Mouse (Mus musculus): ENCODE data around the gene Nol3. TPM values are rescaled to one million over a fixed set of nuclear protein-coding genes. Genes with fewer than 3 reads are reported as not detected.

Nol3 gene
- polyA plus RNA-seq, 1 experiment from 2014 or later = 2.7 TPM

DNA sequence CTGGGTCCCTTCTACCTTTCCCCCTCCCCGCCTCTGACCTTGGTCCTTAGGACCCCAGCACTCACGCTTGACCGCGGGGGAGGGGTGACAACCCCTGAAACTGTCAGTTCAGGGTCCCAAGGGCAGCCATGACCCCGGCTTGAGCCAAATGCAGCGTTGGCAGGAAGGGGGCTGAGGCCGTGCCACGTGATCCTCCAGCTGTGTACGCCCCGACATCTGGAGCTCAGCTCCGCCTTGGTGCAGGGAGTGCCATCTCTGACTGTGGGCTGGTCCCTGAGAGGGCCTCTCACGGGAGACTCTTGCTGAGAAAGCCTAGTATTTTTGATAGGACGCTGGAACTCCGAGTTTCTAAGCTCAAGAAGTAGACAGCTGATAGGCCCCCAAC, 21.0 kb upstream of the Nol3 start, which contains the start of gene B3gnt9:
B3gnt9 (minus strand) TSS at position 188 of the 385 bp plus-strand sequence.
- peak; percentile 16; the same call in 1 of the 2 replicates for ATAC-seq (ENCODE audit: low FRiP score)
- no peak within 1 kb of the TSS for H3K27ac ChIP-seq
- peaks cover 51% of the 10 kb centered on the region for H3K27me3 ChIP-seq
- peaks cover 25% of the 10 kb centered on the region for H3K4me1 ChIP-seq
- under 1% methylated on average over 14 of the region's 14 CpGs for WGBS
- peak within 1 kb of the TSS; percentile 55 for H3K4me3 ChIP-seq
- H3K9ac ChIP-seq = peak within 1 kb of the TSS; percentile 69
- peak within 1 kb of the TSS; percentile 96 for H3K4me2 ChIP-seq (replicated peaks)
- no peaks in the 10 kb centered on the region for H3K9me3 ChIP-seq (replicated peaks)
- H3K36me3 ChIP-seq = peaks cover 24% of the 10 kb centered on the region

DNA sequence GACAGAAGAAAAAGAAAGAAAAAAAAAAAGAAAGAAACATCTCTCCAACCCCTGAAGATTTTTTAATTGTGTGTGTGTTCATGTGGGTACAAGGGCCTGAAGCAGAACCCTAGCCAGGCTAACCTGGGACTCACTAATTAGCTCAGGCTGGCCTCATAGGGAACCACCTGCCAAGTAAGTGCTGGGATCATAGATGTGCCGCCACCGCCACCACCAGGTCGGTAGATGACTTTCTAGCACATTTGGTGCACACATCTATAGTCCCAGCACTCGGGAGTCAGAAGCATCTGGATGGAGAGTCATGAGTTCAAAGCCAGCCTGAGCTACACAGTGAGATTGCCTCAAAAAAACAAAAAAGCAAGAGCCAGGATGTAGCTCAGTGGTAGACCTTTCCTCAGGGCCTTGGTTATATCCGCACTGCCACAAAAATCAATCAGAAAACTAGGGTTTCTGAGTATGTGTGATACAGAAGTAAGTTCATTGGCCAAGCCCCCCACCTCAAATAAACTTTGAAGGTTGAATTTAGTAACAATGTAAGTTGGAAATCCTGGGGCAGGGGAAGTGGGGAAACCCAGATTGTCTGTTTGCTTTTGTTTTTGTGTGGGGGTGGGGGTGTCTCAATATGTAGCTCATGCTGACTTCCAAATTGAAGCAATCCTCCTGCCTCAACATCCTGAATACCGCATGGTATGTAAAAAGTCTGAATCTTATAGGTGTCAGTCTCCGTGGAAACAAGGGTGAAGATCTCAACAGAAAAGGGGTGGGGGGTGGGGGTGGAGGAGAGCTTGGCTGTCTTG, 18.4 kb upstream of the Nol3 start:
- Histone ChIP-seq H3K9me3 (replicated peaks) (no peaks in the 10 kb centered on the region), H3K27ac (no peak overlapping the region), H3K36me3 (no peaks in the 10 kb centered on the region), H3K9ac (no peak overlapping the region), H3K4me1 (peaks cover 25% of the 10 kb centered on the region), H3K4me3 (no peak overlapping the region), H3K4me2 (replicated peaks) (no peak overlapping the region), H3K27me3 (peaks cover 74% of the 10 kb centered on the region)
- ATAC-seq (ENCODE audit: low FRiP score) = no peak
- 69% methylated on average over 7 of the region's 7 CpGs for WGBS

DNA sequence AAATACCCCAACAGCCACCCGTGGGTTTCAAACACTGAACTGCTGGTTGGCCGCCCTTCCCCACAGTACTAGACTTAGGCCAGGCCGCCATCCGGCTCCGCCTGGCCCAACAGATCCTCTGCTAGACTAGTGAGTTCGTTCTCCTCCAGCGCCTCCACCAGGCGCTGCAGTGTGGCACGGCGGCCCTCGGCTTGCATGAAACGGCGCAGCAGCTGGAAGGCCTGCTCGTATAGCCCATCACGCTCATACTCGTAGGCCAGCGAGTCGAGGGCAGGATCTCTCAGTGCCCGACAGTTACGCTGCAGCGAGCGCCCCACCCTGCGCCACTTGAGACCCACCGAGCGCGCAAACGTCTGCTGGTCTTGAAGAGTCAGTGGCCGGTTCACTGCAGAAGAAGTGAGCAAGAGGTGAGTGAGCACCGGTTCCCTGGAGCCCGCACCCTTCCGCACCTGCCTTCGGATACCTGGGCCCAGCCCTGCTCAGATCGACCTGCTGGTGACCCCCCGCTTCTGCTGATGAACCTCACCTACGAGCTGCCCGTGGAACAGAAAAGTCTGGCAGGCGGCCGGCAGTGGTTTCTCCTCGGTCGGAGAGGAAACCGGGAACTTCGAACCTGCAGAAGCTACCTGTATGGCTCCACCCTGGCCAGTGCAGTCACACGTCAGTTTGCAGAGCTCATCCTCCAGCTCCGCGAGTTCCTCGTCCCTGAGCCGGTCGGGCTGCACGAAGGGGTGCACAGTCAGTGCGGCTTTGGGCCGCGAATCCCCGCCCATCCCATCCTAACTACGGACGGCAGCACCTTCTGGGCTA, 16.8 kb upstream of the Nol3 start:
- Histone ChIP-seq H3K36me3 (no peaks in the 10 kb centered on the region), H3K27me3 (peaks cover 89% of the 10 kb centered on the region), H3K4me2 (replicated peaks) (peak overlapping the region; percentile 60), H3K4me1 (peaks cover 19% of the 10 kb centered on the region), H3K27ac (no peak overlapping the region), H3K4me3 (peak overlapping the region; percentile 31), H3K9me3 (replicated peaks) (no peaks in the 10 kb centered on the region), H3K9ac (peak overlapping the region; percentile 28; the same call in 1 of the 2 replicates)
- peak; percentile 51 for ATAC-seq (ENCODE audit: low FRiP score)
- 3% methylated on average over 55 of the region's 55 CpGs for WGBS

DNA sequence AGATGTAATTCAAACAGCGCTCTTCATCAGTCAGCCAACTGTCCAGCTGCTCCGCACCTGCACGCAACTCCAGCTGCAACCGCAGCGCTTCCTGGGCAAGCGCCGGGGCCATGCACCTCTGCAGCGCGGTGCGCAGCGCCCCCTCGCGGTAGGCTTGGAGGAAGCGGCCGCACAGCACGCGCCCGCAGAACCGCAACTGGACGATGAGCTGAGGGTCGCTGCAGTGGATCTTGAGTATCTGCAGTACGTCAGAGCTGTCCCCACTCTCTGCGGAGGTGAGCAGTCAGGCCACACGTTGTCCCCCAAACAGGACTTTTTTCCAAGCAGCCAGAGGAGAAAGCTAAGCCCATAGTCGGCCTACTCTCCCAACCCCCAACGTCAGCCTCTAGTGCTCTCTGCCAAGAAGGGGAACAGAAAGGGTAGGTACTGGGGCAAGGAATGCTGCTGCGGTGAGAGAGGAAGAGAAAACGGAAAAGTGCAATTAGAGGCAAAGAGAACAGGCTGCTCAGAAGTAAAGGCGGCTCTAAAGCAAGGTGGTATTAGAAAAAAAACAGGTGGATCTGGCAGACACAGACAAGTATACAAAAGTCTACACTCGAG, 16.1 kb upstream of the Nol3 start:
- Histone ChIP-seq H3K4me1 (peaks cover 19% of the 10 kb centered on the region), H3K27me3 (peaks cover 93% of the 10 kb centered on the region), H3K9ac (peak overlapping the region; percentile 28; the same call in 1 of the 2 replicates), H3K4me3 (peak overlapping the region; percentile 31), H3K36me3 (no peaks in the 10 kb centered on the region), H3K27ac (no peak overlapping the region), H3K4me2 (replicated peaks) (peak overlapping the region; percentile 60), H3K9me3 (replicated peaks) (no peaks in the 10 kb centered on the region)
- ATAC-seq (ENCODE audit: low FRiP score) = peak; percentile 58
- 3% methylated on average over 30 of the region's 30 CpGs for WGBS

DNA sequence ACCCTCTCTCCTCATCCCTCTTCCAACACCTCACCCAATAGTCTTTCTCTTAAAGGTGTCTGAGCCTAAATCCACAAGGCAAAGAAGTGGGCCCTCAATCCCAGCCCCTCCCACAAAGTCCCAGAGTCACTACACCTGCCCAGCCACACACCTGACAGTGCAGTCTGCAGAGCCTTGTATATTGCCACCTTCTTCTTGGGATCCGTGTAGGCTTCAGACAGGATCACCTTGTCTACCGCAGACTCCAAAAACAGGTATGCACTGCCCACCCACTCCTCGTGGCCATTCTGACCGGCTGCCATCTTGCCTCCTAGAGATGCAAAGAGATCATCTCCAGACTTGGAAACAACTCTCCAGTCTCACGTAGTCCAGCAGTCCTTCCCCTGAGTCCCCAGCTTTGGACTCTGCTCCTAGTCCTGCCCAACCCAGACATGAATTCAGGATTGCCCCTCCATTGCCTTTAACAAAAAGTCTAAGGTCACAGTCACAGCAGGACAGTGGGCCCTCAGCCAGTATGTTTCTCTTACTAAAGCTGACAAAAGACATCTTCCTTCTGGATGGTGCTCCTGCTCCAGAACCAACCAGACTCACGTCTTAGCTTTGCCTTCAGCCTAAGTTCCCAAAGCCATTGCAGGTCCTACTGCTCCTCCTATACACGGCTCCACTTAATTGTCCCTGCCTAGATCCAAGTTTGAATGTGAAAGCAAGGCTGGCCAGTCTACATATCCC, 15.4 kb upstream of the Nol3 start:
- ATAC-seq (ENCODE audit: low FRiP score) = no peak
- Histone ChIP-seq H3K9ac (no peak overlapping the region), H3K4me1 (peaks cover 13% of the 10 kb centered on the region; the same call in 1 of the 2 replicates), H3K9me3 (replicated peaks) (no peaks in the 10 kb centered on the region), H3K4me3 (no peak overlapping the region), H3K27ac (no peak overlapping the region), H3K27me3 (peaks cover 93% of the 10 kb centered on the region), H3K36me3 (no peaks in the 10 kb centered on the region), H3K4me2 (replicated peaks) (no peak overlapping the region)
- WGBS = 61% methylated on average over 7 of the region's 7 CpGs

DNA sequence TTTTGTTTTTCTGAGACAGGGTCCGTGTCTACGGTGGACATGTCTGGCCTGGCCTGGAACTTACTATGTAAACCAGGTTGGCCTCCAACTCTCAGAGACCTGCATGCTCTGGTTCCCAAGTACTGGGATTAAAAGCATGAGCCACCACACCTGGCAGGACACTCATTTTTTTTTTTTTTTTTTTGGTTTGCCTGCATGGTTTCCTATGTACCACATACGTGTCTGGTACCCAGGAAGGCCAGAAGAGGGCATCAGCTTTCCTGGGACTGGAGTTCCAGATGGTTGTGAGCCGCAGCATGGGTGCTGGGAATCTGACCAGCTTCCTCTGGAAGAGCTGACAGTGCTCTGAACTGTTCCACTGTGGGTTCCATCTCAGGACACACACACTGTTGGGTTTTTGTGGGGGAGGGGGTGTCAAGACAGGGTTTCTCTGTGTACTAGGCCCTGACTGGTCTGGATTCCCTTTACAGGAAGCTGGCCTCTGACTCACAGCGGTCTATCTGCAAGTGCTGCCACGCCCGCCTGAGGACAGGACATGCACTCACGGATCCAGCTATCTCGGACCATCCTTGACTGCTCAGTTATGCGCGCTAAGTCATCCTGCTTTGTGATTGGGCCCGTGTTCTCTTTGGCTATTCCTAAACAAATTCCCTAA, 14.5 kb upstream of the Nol3 start:
- H3K9me3 ChIP-seq (replicated peaks) = no peaks in the 10 kb centered on the region; the same call in 1 of the 2 replicates
- no peak overlapping the region for H3K27ac ChIP-seq
- 87% methylated on average over 12 of the region's 12 CpGs for WGBS
- no peak overlapping the region for H3K4me3 ChIP-seq
- H3K9ac ChIP-seq = no peak overlapping the region
- H3K4me2 ChIP-seq (replicated peaks) = no peak overlapping the region
- H3K4me1 ChIP-seq = peaks cover 13% of the 10 kb centered on the region; the same call in 1 of the 2 replicates
- H3K27me3 ChIP-seq = peaks cover 93% of the 10 kb centered on the region
- no peaks in the 10 kb centered on the region for H3K36me3 ChIP-seq
- ATAC-seq (ENCODE audit: low FRiP score) = no peak

DNA sequence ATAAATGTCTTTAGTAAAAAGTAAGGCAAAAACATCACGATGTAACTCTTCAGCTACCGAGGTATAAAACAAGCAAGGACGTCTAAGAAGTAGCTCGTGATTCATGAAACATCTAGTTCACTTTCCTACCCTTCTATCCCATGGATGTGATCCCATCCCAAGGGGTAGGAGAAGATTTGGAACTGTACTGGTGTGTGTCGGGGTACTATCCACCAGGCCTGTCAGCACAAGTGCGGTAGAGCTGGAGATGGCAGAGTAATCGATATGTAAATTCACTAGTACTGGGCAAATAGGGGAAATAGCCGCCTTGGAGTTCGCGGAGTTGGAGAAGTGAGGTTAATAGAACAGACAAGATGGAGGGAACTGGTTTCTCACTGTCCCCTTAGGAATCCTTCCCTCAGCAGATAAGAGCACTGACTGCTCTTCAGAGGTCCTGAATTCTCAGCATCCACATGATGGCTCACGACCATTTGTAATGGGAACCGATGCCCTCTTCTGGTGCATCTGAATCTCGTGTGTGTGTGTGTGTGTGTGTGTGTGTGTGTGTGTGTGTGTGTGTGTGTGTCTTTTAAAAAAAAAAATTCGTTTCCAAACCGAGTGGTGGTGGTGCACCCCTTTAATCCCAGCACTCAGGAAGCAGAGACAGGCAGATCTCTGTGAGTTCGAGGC, 12.6 kb upstream of the Nol3 start:
- Histone ChIP-seq H3K4me1 (peaks cover 19% of the 10 kb centered on the region), H3K4me2 (replicated peaks) (peak overlapping the region; percentile 76), H3K9ac (no peak overlapping the region), H3K27ac (no peak overlapping the region), H3K9me3 (replicated peaks) (no peaks in the 10 kb centered on the region; the same call in 1 of the 2 replicates), H3K36me3 (no peaks in the 10 kb centered on the region), H3K27me3 (peaks cover 96% of the 10 kb centered on the region), H3K4me3 (peak overlapping the region; percentile 57)
- WGBS = 40% methylated on average over 16 of the region's 16 CpGs
- no peak for ATAC-seq (ENCODE audit: low FRiP score)

DNA sequence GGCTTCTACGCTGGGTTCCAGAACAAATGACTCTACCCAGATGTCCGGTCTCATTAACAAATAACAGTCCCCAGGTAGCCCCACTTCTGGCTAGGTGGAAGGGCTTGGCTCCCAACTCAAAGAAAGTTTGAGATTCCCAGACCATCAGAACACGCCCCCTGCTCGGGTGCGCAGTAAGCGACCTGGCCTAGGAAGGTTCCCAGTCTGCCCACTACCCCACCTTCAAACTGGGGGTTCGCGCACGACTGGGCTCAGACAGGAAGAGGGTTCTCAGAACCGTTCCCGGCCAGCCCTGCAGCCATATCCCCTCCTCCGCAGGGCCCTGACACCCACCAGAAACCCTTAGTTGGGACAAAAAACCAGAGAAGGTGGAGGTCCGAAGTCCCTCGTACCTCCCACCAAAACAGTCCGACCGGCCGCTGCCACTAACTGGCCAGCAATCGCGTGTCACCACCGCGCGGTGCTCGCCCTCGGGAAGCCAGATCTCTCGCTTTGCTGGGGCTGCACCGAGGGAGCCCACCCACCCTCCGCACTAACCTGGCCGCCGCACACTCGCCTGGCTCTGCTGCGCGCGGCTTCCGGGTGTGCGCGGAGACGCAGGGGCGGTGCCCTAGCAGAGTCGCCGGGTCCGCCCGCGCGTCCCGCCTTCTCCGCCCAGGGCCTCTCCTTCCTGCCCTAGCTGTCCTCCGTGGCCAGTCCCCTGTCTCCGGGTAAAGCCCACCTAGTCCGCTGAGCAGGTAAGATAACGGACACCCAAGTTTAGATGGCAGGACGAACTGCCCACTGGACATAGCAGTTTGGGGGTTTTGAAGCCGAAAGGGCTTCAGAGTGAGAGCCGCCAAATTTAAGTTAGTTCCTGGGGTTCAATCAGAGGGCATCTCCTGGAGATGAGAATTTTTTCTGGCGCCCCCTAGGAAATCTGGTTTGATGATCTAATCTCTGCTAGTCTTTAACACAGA, 11.6 kb upstream of the Nol3 start, which contains the start of the genes Tradd and Fbxl8:
Tradd (minus strand) TSS at position 586 of the 959 bp plus-strand sequence.
Fbxl8 (plus strand) TSS at position 625 of the 959 bp plus-strand sequence.
- no peak within 1 kb of the TSS for H3K27ac ChIP-seq
- 1% methylated on average over 54 of the region's 54 CpGs for WGBS
- 0 out of 2 replicates have a peak, but pooled peaks have one; percentile 18 for ATAC-seq (ENCODE audit: low FRiP score)

DNA sequence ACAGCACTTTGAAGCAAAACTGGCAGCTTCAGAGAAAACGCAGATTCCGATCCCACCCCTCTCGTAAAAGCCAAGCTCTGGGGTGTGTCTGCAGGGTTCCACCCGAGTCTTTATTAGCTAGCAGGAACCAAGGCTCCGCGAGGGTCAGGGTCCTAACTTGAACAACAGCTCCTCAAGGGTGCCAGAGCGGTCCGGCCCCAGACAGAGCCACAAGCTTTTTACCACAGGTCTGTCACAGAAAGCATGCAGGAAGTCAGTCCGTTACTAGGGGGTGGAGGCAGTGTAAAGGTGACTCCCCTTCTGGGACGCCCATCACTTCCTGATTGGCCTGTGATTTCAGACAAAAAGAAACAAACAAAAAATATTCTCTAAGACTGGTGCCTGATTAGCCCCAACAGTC, 10.8 kb upstream of the Nol3 start:
- no peak for ATAC-seq (ENCODE audit: low FRiP score)
- H3K27ac ChIP-seq = no peak overlapping the region
- peak overlapping the region; percentile 57 for H3K4me3 ChIP-seq
- no peaks in the 10 kb centered on the region for H3K36me3 ChIP-seq
- H3K4me2 ChIP-seq (replicated peaks) = peak overlapping the region; percentile 76
- no peaks in the 10 kb centered on the region; the same call in 1 of the 2 replicates for H3K9me3 ChIP-seq (replicated peaks)
- WGBS = 18% methylated on average over 10 of the region's 10 CpGs
- peaks cover 96% of the 10 kb centered on the region for H3K27me3 ChIP-seq
- H3K4me1 ChIP-seq = peaks cover 25% of the 10 kb centered on the region
- H3K9ac ChIP-seq = no peak overlapping the region

More for the DNA sequence above, 11.6 kb upstream of the Nol3 start, which contains the start of the genes Tradd and Fbxl8:
- Histone ChIP-seq H3K4me3 (peak within 1 kb of the TSS; percentile 57), H3K4me1 (peaks cover 19% of the 10 kb centered on the region), H3K9ac (peak within 1 kb of the TSS; percentile 69), H3K4me2 (replicated peaks) (peak within 1 kb of the TSS; percentile 76), H3K27me3 (peaks cover 96% of the 10 kb centered on the region), H3K36me3 (no peaks in the 10 kb centered on the region), H3K9me3 (replicated peaks) (no peaks in the 10 kb centered on the region; the same call in 1 of the 2 replicates)

DNA sequence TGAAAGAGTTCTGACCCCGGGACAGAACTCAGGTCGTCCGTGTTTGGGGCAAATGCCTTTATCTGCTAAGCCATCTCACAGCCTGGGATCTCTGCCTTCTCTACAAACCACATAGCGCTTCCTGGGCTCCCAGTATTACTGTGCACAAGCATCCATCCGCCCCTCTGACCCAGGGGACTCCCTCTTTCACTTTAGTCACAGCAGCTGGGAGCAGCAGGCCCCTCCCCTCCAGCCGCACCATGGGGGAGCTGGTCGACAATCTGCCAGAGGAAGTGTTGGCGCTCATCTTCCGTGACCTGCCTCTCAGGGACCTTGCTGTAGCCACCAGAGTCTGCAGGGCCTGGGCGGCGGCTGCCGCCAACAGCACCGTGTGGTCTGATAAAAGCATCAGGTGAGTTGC, 9.2 kb upstream of the Nol3 start:
- 8% methylated on average over 13 of the region's 13 CpGs for WGBS

More for the DNA sequence above, 9.2 kb upstream of the Nol3 start:
- H3K4me3 ChIP-seq = no peak overlapping the region
- peaks cover 96% of the 10 kb centered on the region for H3K27me3 ChIP-seq
- ATAC-seq (ENCODE audit: low FRiP score) = no peak
- no peaks in the 10 kb centered on the region; the same call in 1 of the 2 replicates for H3K9me3 ChIP-seq (replicated peaks)
- H3K36me3 ChIP-seq = no peaks in the 10 kb centered on the region
- H3K9ac ChIP-seq = no peak overlapping the region
- H3K4me2 ChIP-seq (replicated peaks) = no peak overlapping the region
- H3K4me1 ChIP-seq = peaks cover 31% of the 10 kb centered on the region
- H3K27ac ChIP-seq = no peak overlapping the region
